Mouse (Mus musculus) cerebellum, adult 9-11 months (tissue): ENCODE data around the gene Tacr2.
A peak's percentile ranks its signal among the peaks of the same experiment; 100 is the strongest.

Experiments used
- DNase-seq: peaks from one replicate; pipeline ENCODE4 v3.0.0; 2022

Gene Tacr2

DNA sequence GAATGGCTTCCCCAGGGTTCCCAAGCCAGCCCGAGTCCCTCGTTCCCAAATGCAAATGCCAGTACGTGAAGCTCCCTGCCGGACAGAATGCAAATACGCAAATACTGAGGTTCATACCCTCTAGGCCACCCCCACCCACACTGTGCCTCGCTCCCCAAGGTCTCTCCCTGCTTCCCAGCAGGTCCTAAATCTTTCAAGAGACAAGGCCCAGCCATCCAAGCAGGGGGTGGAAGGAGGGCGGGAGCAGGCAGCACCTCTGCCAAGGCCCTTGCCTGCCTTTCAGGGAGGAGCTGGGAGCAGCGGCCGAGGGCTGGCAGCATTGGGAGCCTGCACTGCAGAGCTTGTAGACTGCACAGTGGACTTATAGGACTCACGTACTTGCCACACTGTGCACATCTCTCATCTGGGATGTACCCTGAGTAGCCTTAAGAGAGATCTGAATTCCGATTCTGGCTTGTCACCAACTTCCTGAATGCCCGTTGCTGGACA lies at the start of gene Tacr2:
TSS of gene Tacr2 (plus strand) at position 439 of the 489 bp plus-strand sequence.
- no peak for DNase-seq

DNA sequence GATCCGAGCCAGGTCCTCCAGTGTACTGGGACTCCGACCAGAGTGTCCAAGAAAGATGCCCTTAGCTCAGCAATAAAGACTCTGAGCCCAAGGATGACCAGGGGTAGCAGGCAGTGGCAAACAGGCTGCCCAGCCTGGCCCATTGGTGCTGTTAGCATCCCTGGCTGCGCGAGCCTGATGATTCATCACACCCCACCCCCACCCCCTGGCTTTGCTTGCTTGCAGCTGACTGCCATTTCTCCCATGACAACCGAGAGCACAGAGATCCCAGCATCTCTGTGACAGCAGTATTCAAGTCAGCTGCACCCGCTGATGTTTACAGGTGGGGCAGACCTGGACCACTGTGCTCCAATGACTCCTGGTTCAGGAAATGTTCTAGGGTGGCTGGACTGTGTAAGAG lies 49.7 kb upstream of the Tacr2 start:
- DNase-seq: no peak

DNA sequence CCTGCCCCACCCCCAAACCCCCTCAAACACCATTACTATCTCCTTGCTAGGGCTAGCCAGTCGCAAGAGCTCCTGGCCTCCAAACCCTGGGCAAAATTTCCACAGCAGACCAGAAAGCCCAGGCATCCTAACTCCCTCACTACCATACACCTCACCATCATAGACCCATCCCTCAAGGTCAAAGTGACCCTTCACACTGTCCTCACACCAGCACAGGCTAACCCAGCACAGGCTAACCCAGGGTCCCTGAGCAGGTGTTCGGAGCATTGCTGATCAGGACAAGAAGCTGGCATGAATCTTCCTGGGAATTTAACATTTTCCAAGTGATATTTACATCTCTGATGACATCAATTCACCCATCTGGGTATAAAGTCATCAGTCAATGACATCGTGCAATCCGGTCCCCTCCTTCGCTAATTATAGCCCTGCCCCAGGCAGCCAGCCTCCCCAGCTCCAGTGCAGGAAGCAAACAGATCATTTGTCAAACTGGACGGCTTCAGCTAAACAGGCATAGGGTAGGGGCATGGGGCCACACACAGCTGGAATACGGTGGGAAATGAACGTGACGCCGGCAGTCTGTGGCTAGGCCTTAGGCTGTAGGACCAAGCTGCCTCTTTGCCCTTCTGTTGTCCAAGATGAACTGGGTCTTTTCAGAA lies 43.9 kb upstream of the Tacr2 start:
- no peak for DNase-seq

DNA sequence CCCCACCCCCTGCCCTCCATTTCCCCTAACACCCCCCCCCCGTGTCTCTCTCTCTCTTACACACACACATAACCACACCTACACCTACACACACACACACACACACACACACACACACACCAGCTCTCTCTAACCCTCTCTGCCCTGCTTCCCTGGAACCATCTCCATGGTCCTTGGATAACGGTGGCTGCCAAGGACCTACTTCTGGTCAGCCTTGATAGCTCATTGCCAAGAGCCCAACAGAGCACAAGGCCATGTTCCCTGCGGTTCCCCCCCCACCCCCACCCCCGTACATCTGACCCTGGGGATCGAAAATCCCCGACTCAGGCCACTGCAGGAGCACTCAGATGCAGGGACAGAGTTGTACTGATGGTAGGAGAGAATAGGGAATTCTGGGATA lies 40.9 kb upstream of the Tacr2 start:
- DNase-seq: no peak

DNA sequence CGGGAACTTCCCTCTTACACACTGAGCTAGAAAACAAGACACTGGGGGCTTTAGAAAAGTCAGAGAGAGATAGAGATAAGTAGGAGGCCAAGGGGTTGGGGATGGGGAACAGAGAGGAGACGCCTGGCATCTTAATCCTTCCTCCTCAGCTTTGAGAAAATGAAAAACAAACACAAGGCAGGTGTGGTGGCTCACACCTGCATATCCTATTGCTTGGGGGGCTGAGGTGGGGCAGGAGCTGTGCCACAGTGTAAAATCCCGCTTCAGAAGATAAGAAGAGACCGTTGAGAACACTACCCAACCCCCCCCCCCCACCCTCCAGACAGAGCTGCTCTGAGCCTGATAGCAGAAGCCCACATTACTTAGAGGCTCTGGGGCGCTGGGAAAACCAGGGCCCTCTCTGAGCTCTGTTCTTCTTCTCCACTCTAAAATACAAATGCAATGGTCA lies 37.0 kb upstream of the Tacr2 start:
- no peak for DNase-seq

DNA sequence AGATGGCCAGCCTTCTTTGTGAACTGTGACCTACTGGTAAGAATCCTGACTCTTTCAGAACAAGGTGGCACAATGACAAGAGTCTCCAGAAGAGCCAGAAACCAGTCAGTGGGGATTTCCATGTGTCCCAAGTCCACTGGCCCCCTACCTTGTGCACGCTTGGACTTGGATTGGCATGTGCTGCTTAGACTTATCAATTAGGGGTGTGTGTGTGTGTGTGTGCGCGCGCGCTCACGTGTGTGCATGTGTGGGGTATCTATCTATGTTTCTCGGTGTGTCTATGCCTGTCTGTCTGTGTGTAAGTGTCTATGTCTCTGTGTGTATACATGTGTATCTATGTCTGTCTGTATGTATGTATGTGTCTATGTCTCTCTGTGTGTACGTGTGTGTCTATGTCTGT lies 36.6 kb upstream of the Tacr2 start:
- DNase-seq: no peak

DNA sequence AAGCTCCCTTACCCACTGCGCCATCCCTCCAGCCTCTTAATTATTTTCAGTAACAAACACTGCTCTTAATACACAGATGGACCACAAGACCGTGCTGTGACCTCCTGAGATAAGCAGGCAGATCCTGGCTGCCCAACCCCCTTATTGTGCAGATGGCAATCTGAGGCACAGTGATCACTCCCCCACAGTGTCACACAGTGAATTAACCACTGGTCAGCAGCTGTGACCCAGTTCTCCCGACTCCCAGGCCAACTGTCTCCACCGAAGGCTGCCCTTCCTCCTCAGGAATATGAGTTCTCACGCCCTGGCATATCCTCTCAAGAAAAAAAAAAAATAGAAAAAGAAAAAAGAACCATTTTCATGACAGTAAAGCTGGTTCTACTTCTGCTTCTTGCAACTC lies 35.6 kb upstream of the Tacr2 start:
- DNase-seq: peak; percentile 87

DNA sequence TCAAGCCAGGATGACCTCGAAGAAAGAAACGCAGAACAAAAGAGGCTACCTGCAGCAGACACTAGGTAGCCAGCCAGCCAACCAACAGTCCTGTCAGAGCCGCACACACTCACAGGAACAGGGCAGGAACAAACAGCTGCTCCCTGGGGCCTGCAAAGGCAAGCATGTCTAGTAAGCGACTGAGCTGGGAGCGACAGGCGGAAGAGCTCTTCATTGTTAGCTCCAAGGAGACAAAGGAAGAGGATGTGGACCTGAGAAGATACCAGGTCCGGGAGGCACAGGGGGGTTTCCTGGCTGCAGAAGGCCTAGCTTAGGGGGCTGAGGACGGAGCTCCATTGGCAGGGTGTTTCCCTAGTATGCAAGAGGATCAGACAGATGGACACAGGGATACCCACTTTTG lies 35.0 kb upstream of the Tacr2 start:
- DNase-seq: no peak

DNA sequence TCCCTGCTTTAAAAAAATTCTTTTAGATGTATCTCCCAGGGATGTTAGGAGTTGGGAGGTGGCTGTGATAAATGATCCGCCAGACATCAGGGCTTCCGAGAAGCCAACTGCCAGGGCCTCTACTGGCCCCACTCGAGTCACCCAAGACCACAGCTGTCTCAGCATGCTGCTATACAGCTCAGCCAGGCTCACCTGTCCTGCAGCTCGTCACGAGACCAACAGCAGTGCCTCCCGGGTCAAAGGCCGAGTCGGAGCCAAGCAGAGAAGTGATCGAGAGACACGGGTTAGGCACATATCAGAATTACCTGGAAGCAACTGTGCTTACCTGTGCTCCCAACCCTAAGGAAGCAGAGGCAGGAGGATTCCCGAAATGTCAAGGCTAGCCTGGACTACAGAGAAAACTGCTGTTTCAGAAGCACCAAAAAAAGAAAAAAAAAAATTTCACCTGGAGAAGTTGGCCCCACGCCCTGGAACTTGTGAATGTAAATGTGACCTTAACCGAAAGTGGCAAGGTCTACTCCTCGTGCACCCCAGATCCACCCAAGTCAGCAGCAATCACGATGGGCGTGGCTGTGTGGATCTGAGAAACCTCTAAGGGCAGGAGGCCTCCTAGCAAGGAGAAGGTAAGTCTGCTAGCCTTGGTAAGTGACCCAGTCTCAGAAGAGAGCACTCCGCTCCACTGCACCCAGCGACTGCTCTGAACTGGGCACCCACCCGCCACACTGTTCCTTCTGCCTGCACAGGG lies 34.0 kb upstream of the Tacr2 start:
- DNase-seq: no peak

DNA sequence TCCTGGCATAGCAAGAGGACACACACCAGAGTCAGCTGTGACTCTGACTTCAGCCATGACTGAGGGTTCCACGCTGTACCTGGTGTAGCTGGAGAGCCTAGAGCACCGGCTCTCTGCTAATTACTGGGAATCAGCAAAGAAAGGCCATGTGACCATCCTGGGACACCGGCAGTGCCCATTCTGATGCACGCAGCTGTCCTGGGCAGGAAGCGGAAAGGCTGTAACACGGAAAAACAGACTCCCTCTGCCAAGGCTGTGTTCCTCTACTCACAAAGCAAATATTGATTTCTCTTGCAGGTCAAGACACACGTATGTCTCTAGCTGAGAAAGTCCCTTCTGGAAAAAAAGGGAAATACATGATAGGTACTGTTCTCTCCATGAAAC lies 33.5 kb upstream of the Tacr2 start:
- DNase-seq: no peak

DNA sequence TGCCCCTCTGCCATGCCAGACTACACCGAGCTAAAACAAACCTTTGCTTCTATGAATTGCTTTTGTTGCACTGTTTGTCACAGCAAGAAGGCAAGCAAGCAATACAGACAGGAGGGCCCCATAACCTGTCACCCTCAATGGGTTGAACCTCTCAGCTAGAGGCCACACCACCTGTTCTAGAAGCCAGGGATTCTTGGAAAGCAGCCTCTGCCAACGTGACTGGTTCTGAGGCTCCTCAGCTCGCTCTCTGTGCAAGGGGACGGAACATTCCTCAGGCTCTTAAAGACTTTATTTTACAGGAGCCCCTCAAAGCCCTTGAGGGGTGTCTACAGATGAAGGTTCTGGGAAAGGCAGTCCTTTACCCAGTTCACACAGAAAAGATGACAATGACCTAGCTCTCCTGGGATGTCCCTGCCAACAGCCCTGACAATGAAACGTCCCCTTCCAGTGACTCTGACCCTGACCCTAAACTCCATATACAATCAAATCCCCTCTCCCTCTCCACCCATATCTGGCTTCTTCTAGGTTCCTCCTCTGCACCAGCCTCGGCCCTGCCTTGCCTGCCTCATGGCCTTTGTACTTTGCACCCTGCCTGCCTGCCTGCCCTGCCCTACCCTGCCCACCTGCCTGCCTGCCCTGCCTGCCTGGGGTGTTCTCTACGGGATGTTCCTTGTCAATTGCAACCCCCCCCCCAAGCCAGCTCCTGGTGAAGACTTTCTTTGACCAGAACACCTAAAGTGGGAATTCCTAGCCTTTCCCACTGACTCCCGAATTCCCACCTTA lies 31.3 kb upstream of the Tacr2 start:
- DNase-seq: no peak

DNA sequence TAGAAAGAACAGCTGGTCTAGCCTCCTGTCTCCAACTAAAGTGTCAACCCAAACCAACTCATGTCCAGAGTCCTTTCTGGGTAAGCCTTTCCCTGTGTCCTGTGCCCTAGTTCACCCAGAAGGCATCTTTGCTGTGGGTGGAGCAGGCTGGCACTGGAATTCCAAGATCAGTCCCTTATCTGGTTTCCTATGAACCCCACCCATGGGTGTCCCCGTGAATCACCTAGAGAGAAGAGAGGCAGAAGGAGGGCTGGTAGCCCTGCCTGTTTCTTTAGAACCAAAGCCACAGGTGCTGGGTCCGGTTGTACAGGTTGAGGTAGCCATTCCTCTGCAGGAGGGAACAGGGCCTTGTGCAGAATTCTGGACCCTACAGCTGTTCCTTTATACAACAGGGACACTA lies 30.6 kb upstream of the Tacr2 start:
- DNase-seq: no peak

DNA sequence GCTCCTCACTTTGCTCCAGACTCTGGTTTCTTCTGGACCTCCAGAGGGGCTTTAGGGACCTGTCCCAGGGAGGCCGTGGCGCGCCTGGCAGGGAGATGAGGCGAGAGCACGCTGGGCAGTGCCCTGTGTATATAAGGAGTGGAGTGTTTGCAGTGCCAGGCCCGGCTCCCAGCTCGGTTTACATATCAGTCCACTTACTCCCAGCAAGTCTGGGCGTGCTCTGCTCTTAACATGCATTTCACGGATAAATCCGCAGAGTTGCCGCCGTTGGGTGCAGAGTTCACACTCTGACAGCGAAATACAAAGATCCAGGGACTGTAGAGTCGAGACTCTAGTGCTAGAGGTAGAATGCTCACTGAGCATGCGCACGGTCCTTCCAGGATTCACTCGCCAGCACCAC lies 29.5 kb upstream of the Tacr2 start:
- no peak for DNase-seq

DNA sequence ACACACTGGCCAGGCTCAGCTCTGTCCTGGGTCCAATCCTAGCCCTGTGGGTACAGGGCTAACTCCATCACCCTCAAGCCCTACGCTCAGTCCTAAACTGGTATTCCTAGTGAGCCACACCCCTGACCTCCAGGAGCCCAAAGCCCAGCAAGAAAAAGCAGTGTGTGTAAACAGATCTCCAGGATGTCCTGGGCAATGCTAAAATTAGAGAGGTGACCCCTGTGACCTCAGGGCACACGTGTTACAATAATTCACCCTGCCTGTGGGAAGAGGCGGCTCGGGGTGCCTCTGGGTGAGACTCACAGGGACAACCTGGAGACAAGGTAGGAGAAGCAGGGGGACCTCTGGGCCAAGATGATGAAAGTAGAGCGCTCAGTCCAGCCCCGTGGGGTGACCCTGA lies 28.0 kb upstream of the Tacr2 start:
- no peak for DNase-seq

DNA sequence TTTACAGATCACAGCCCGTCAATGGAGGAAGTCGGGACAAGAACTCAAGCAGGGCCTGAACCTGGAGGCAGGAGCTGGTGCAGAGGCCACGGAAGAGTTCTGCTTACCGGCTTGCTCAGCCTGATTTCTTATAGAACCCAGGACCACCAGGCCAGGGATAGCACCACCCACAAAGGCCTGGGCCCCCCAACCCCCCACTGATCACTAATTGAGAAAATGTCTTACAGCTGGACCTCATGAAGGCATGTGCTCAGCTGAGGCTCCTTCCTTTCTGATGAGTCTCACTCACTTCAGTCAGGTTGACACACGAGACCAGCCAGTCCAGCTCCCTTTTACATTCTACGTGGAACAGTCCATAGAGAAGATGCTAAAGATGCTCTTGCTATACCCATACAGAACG lies 26.4 kb upstream of the Tacr2 start:
- no peak for DNase-seq

DNA sequence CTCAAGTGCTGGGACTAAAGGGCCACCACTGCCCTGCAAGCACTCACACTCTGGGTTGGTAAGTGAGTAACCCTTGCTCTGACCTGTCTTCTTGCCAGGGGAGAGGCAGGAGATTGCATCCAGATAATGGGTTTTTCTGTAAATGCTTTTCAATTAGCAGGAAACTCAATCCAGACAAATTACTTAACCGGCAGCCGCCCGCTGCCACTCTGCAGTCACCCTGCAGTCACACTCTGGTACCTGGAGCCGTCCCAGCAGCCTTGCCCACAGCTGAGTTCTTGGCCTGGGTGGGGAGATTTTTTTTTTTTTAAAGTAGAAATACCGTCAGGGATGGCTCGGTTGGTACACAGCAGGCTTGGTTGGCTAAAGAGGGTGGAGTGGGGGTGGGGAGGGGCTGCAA lies 24.1 kb upstream of the Tacr2 start:
- peak; percentile 50 for DNase-seq

DNA sequence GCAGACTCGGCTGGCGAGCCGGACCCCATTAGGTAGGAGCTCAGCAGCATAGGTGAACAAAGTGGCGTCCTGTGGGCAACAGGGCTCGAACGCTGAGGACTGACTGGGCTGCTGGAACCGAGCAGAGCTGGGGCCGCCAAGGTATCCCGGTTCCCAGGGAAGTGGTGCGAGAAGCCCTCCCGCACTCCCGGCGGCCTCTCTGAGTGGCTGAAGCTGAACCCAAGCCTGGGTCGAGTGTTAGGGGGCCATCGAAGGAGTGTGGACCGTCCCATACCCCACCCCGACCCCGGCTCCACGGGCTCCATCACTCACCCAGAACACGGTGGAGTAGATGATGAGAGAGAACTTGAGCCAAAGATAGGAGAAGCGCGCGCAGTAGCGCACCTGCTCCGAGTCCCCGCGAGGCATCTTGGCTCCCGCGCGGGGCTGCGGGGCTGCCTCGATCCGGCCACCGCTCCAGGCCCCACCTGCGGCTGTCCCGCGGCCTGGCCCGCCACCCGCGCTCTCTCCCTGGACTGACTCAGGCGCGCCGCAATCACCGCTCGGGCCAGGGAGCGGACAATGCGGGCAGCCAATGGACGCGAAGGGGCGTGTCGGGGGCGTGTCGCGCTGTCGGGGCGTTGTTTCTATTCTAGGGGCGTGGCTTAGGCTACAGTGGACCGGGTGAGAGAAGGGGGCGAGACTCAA lies 21.4 kb upstream of the Tacr2 start, which contains the start of gene Tspan15:
TSS of gene Tspan15 (minus strand) at position 544 of the 687 bp plus-strand sequence.
- DNase-seq: peak; percentile 95

DNA sequence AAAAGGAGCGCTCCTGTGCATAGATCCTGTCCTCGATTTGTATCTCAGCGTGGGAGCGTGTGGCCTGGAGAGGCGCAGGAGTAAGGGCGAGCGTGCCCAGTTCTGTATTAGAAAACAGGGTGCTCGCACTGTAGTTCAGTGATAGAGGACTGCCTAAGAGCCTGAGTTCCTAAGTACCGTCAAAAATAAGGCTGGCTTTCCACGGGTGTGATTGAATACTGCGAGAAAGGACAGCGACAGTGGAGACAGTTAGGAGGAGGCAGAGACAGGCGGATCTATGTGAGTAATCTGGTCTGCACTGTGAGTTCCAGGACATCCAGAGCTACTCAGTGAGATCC lies 20.9 kb upstream of the Tacr2 start:
- no peak for DNase-seq

DNA sequence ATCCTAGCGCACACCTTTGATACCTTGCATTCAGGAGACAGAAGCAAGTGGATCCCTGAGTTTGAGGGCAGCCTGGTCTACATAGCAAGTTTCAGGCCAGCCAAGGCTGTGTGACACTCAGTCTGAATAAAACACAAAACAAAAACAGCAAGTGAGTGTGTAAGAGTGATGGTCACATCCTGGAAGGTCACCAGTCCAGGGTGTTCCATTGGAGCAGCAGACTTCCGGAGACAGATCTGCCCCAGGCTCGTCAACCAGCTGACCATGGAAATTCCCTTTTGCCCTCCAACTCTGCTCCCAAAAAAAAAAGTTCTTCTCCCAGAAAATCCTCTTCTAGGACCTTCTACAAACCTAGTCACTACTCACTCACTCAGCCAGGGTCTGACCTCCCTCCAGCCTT lies 20.4 kb upstream of the Tacr2 start:
- no peak for DNase-seq

DNA sequence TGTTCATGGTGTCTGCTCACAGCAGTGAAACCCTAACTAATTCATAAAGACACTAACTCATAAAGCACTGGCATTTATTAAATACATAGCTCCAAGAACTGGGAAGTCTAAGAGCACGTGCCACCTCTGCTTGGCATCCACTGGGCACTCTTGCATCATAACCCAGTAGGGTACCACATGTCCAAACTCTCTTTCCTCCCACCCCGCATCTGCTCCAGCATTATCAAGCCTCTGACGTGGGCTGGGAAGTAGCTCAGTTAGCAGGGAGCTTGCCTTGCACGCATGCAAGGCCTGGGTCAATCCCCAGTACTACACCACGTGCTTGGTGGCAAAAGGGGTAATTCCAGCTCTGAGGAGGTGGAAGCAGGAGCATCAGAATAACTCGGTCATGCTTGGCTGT lies 16.1 kb upstream of the Tacr2 start:
- no peak for DNase-seq

DNA sequence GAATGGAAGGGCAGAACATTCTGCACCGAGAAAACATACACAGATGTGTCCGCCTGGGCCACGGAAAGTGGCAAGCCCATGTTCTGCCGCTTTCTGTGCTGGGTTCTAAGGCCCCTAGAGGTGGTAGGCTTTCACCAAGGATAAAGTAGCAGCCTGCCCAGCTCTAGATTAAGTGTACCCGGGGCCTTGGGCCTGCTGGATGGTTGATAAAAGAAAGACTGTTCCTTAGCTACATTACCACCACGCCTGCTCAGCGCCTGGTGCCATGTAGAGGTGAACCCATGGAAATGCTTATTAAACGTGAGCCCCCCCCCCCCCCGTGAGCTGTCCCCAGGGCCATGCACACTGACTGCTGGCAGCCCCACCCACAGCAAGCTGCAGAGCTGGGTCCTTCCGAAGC lies 15.0 kb upstream of the Tacr2 start:
- DNase-seq: no peak

DNA sequence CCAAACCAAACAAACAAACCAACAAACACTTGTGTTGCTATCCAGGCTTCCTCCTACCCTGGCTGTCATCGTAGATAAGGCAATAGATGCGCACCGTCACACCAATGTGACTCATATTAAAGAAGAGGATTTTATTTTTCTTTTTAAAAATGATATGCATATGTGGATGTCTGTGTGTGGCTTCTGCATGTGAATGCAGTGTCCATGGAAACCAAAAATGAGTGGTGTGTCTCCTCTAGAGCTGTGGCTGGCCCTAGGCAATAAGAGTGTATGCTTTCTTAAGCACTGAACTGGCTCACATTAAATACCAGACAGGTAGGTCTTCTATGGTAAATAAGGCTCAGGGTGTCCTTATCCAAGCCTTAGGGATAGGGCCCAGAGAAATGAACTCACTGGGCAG lies 13.6 kb upstream of the Tacr2 start:
- no peak for DNase-seq

DNA sequence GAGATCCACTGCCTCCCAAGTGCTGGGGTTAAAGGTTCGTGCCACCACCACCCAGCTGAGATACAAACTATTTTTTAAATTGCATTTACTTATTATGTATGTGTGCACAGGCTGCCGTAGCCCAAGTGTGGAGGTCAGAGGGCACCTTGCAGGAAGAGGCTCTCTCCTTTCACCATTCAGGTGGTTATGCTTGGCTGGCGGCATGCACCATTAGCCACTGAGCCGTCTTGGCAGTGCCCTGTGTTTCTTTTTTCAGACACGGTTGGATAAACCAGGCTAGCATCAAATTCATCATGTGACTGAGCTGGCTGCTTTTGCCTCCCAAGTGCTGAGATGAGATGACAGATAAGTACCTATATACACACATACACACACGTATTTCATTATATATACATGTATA lies 13.0 kb upstream of the Tacr2 start:
- DNase-seq: no peak
